Mouse (Mus musculus) thymus, adult 2 months (tissue): ENCODE results near the gene Usp47. TPM values are rescaled to one million over a fixed set of nuclear protein-coding genes. Genes with fewer than 3 reads are reported as not detected.

Experiments
- DNase-seq: peaks from one replicate; pipeline ENCODE4 v3.0.0; 2021
- H3K27ac ChIP-seq: fragments of 200-500 bp; 2 replicates; pipeline ENCODE4 v1.5.1; 2012; ENCODE audit warnings: low read length, control low read depth; ENCODE audit not compliant: control insufficient read depth, insufficient read depth
- H3K27me3 ChIP-seq: fragments of 200-500 bp; 2 replicates; pipeline ENCODE4 v1.6.1; 2012; ENCODE audit warnings: mild to moderate bottlenecking, low read length, moderate library complexity, mixed read lengths; ENCODE audit not compliant: control insufficient read depth, insufficient read depth
- H3K36me3 ChIP-seq: fragments of 200-500 bp; 2 replicates; pipeline ENCODE4 v1.6.1; 2012; ENCODE audit warnings: mild to moderate bottlenecking, low read length, moderate library complexity; ENCODE audit not compliant: control insufficient read depth, insufficient read depth
- H3K4me1 ChIP-seq: fragments of 200-500 bp; replicated peaks from 2 replicates; pipeline ENCODE4 v1.6.1; 2012; ENCODE audit warnings: low read length; ENCODE audit not compliant: control insufficient read depth, insufficient read depth
- H3K4me3 ChIP-seq: fragments of 200-500 bp; 2 replicates; pipeline ENCODE4 v1.5.1; 2012; ENCODE audit warnings: mild to moderate bottlenecking, low read length, control low read depth, moderate library complexity; ENCODE audit not compliant: control insufficient read depth, insufficient read depth
- CTCF ChIP-seq: fragments of 200-500 bp; IDR thresholded peaks from 2 replicates; pipeline ENCODE4 v1.5.1; 2012; ENCODE audit warnings: mild to moderate bottlenecking, control low read depth, low read length, moderate library complexity, borderline replicate concordance; ENCODE audit not compliant: control insufficient read depth, poor library complexity, insufficient read depth; ENCODE audit errors: extremely low read depth
- POLR2A ChIP-seq: fragments of 200-500 bp; IDR thresholded peaks from 2 replicates; pipeline ENCODE4 v1.6.1; 2012; ENCODE audit warnings: mild to moderate bottlenecking, low read length, control low read depth, moderate library complexity; ENCODE audit not compliant: control insufficient read depth, poor library complexity, insufficient read depth; ENCODE audit errors: extremely low read depth
- WGBS: fragments of 180-500 bp; shearing (Covaris S2); methylation state at CpG from one replicate; pipeline ENCODE4 v1.1.7; 2018; 5-methylcytosine and 5-hydroxymethylcytosine counted together
- polyA plus RNA-seq: library from polyadenylated mRNA; depleted of rRNA; stranded (reverse); fragments of >200 nt; gene quantifications from 2 replicates; pipeline ENCODE4 v1.2.3, GENCODE M21; 2012

Gene Usp47
- polyA plus RNA-seq, 1 experiment, result 13.2 TPM

GRCm38 (mm10) chr7:112030594-112030993, 7.3 kb downstream of the Usp47 start:
- no peak for DNase-seq
- TF ChIP-seq POLR2A (no peak), CTCF (no peak)
- Histone ChIP-seq H3K4me3 (no peak overlapping the region), H3K27me3 (no peaks in the 10 kb centered on the region), H3K36me3 (no peaks in the 10 kb centered on the region; the same call in 1 of the 2 replicates), H3K4me1 (no peaks in the 10 kb centered on the region; the same call in 1 of the 2 replicates), H3K27ac (no peak overlapping the region)
- 93% methylated on average over 1 of the region's 1 CpGs for WGBS

GRCm38 (mm10) chr7:112035804-112036203, 12.5 kb downstream of the Usp47 start:
- Histone ChIP-seq H3K4me3 (no peak overlapping the region), H3K36me3 (no peaks in the 10 kb centered on the region), H3K27ac (no peak overlapping the region), H3K4me1 (no peaks in the 10 kb centered on the region), H3K27me3 (no peaks in the 10 kb centered on the region)
- WGBS, result 57% methylated on average over 2 of the region's 2 CpGs
- TF ChIP-seq POLR2A (no peak), CTCF (no peak)
- DNase-seq, result no peak

GRCm38 (mm10) chr7:112036636-112037035, 13.3 kb downstream of the Usp47 start:
- no peak overlapping the region for H3K27ac ChIP-seq

GRCm38 (mm10) chr7:112040271-112040670, 17.0 kb downstream of the Usp47 start:
- H3K4me3 ChIP-seq, result no peak overlapping the region
- TF ChIP-seq POLR2A (no peak), CTCF (no peak)
- H3K4me1 ChIP-seq, result peaks cover 3% of the 10 kb centered on the region
- no peaks in the 10 kb centered on the region for H3K27me3 ChIP-seq
- H3K27ac ChIP-seq, result no peak overlapping the region
- DNase-seq, result no peak
- no peaks in the 10 kb centered on the region for H3K36me3 ChIP-seq

More at GRCm38 (mm10) chr7:112036636-112037035, 13.3 kb downstream of the Usp47 start:
- WGBS, result 81% methylated on average over 1 of the region's 1 CpGs
- DNase-seq, result no peak
- TF ChIP-seq CTCF, result no peak
- no peak for TF ChIP-seq POLR2A
- no peaks in the 10 kb centered on the region for H3K4me1 ChIP-seq
- H3K4me3 ChIP-seq, result no peak overlapping the region
- H3K27me3 ChIP-seq, result no peaks in the 10 kb centered on the region
- no peaks in the 10 kb centered on the region for H3K36me3 ChIP-seq

GRCm38 (mm10) chr7:112042758-112043157, 19.5 kb downstream of the Usp47 start:
- Histone ChIP-seq H3K4me3 (no peak overlapping the region), H3K27ac (no peak overlapping the region), H3K36me3 (no peaks in the 10 kb centered on the region), H3K27me3 (no peaks in the 10 kb centered on the region), H3K4me1 (peaks cover 3% of the 10 kb centered on the region)
- no peak for TF ChIP-seq CTCF
- no peak for TF ChIP-seq POLR2A
- peak; percentile 4 for DNase-seq
- 4% methylated on average over 2 of the region's 2 CpGs for WGBS

- DNase-seq, result no peak
- TF ChIP-seq CTCF (no peak), POLR2A (no peak)
- Histone ChIP-seq H3K27ac (no peak overlapping the region), H3K4me1 (peaks cover 3% of the 10 kb centered on the region), H3K36me3 (no peaks in the 10 kb centered on the region), H3K27me3 (no peaks in the 10 kb centered on the region), H3K4me3 (no peak overlapping the region)
- WGBS, result 98% methylated on average over 1 of the region's 1 CpGs
Measured at GRCm38 (mm10) chr7:112045249-112045648, 21.9 kb downstream of the Usp47 start.

- no peaks in the 10 kb centered on the region for H3K36me3 ChIP-seq
- TF ChIP-seq POLR2A, result no peak
- TF ChIP-seq CTCF, result no peak
- H3K27me3 ChIP-seq, result no peaks in the 10 kb centered on the region
- H3K4me1 ChIP-seq, result peaks cover 3% of the 10 kb centered on the region
- H3K4me3 ChIP-seq, result no peak overlapping the region
- no peak overlapping the region for H3K27ac ChIP-seq
- WGBS, result 90% methylated on average over 3 of the region's 3 CpGs
- no peak for DNase-seq
Measured at GRCm38 (mm10) chr7:112045794-112046388, 22.6 kb downstream of the Usp47 start.
